Mouse (Mus musculus) olfactory bulb, adult 2 months (tissue): ENCODE results near the gene Ankrd52. TPM values are rescaled to one million over a fixed set of nuclear protein-coding genes. Genes with fewer than 3 reads are reported as not detected.

Experiments used
- H3K27ac ChIP-seq: fragments of 200-500 bp; 2 replicates; pipeline ENCODE4 v1.5.1; 2012; ENCODE audit warnings: low read depth, low read length; ENCODE audit not compliant: insufficient read depth
- H3K4me1 ChIP-seq: fragments of 200-500 bp; 2 replicates; pipeline ENCODE4 v1.6.1; 2012; ENCODE audit warnings: low read length; ENCODE audit not compliant: control insufficient read depth, insufficient read depth
- H3K4me3 ChIP-seq: fragments of 200-500 bp; 2 replicates; pipeline ENCODE4 v1.5.1; 2012; ENCODE audit warnings: mild to moderate bottlenecking, low read depth, low read length, moderate library complexity; ENCODE audit not compliant: insufficient read depth
- CTCF ChIP-seq: fragments of 200-500 bp; IDR thresholded peaks from 2 replicates; pipeline ENCODE4 v1.5.1; 2012; ENCODE audit warnings: low read depth, mild to moderate bottlenecking, low read length, moderate library complexity; ENCODE audit not compliant: insufficient read depth
- POLR2A ChIP-seq: fragments of 200-500 bp; IDR thresholded peaks from 2 replicates; pipeline ENCODE4 v1.6.1; 2012; ENCODE audit warnings: mild to moderate bottlenecking, low read depth, low read length, moderate library complexity; ENCODE audit not compliant: insufficient read depth
- WGBS: fragments of 180-500 bp; shearing (Covaris S2); methylation state at CpG from one replicate; pipeline ENCODE4 v1.1.7; 2018; 5-methylcytosine and 5-hydroxymethylcytosine counted together
- polyA plus RNA-seq: library from polyadenylated mRNA; stranded (reverse); fragments of >200 nt; gene quantifications from 2 replicates; pipeline ENCODE4 v1.2.4, GENCODE M21; 2012; ENCODE audit warnings: low replicate concordance; ENCODE audit not compliant: missing spikeins, insufficient read depth, insufficient read length

The Ankrd52 gene
- polyA plus RNA-seq, 1 experiment: not detected

- TF ChIP-seq CTCF: no peak
- no peak for TF ChIP-seq POLR2A
- WGBS: 41% methylated on average over 10 of the region's 10 CpGs
These were observed 63.5 kb downstream of the Ankrd52 start for GRCm38 (mm10) chr10:128440407-128440806.

GRCm38 (mm10) chr10:128441324-128442119, 64.6 kb downstream of the Ankrd52 start:
- 71% methylated on average over 10 of the region's 10 CpGs for WGBS

More at GRCm38 (mm10) chr10:128440407-128440806, 63.5 kb downstream of the Ankrd52 start:
- Histone ChIP-seq H3K4me1 (peaks cover 15% of the 10 kb centered on the region), H3K4me3 (no peak overlapping the region), H3K27ac (no peak overlapping the region)

GRCm38 (mm10) chr10:128442718-128443117, 65.8 kb downstream of the Ankrd52 start:
- 56% methylated on average over 1 of the region's 1 CpGs for WGBS
- Histone ChIP-seq H3K27ac (no peak overlapping the region), H3K4me3 (no peak overlapping the region), H3K4me1 (peaks cover 14% of the 10 kb centered on the region)
- no peak for TF ChIP-seq CTCF
- TF ChIP-seq POLR2A: no peak

More at GRCm38 (mm10) chr10:128441324-128442119, 64.6 kb downstream of the Ankrd52 start:
- Histone ChIP-seq H3K4me3 (no peak overlapping the region), H3K27ac (no peak overlapping the region; the same call in 1 of the 2 replicates), H3K4me1 (peaks cover 14% of the 10 kb centered on the region)
- TF ChIP-seq CTCF (no peak), POLR2A (no peak)

GRCm38 (mm10) chr10:128444354-128444753, 67.4 kb downstream of the Ankrd52 start:
- Histone ChIP-seq H3K4me3 (no peak overlapping the region), H3K27ac (no peak overlapping the region), H3K4me1 (peaks cover 1% of the 10 kb centered on the region; the same call in 1 of the 2 replicates)
- TF ChIP-seq CTCF (no peak), POLR2A (no peak)
- WGBS: 49% methylated on average over 6 of the region's 6 CpGs

GRCm38 (mm10) chr10:128445407-128445806, 68.5 kb downstream of the Ankrd52 start:
- TF ChIP-seq CTCF (no peak), POLR2A (no peak)
- Histone ChIP-seq H3K27ac (no peak overlapping the region), H3K4me1 (no peaks in the 10 kb centered on the region), H3K4me3 (no peak overlapping the region)
- WGBS: 53% methylated on average over 4 of the region's 4 CpGs

GRCm38 (mm10) chr10:128451014-128451413, 74.1 kb downstream of the Ankrd52 start:
- H3K4me1 ChIP-seq: no peaks in the 10 kb centered on the region
- H3K4me3 ChIP-seq: no peak overlapping the region
- TF ChIP-seq CTCF (no peak), POLR2A (no peak)
- WGBS: 77% methylated on average over 6 of the region's 6 CpGs
- no peak overlapping the region for H3K27ac ChIP-seq

GRCm38 (mm10) chr10:128454471-128454870, 77.6 kb downstream of the Ankrd52 start:
- H3K27ac ChIP-seq: no peak overlapping the region
- WGBS: 83% methylated on average over 3 of the region's 3 CpGs
- H3K4me3 ChIP-seq: no peak overlapping the region
- TF ChIP-seq CTCF: no peak
- no peak for TF ChIP-seq POLR2A
- no peaks in the 10 kb centered on the region for H3K4me1 ChIP-seq

- TF ChIP-seq CTCF (0 out of 2 replicates have a peak, but pooled peaks have one; percentile 24), POLR2A (no peak)
- Histone ChIP-seq H3K27ac (no peak overlapping the region), H3K4me1 (peaks cover under 1% of the 10 kb centered on the region; the same call in 1 of the 2 replicates), H3K4me3 (no peak overlapping the region)
- WGBS: 1% methylated on average over 6 of the region's 6 CpGs
These were observed 78.4 kb downstream of the Ankrd52 start for GRCm38 (mm10) chr10:128455280-128455679.

- Histone ChIP-seq H3K27ac (no peak overlapping the region), H3K4me1 (peaks cover 7% of the 10 kb centered on the region), H3K4me3 (no peak overlapping the region)
- TF ChIP-seq CTCF: no peak
- WGBS: 93% methylated on average over 6 of the region's 6 CpGs
These were observed 80.8 kb downstream of the Ankrd52 start for GRCm38 (mm10) chr10:128457676-128458075.

Other genes starting within 250 kb of the Ankrd52 start
- not detected in 2 replicates for gene Rbms2, start 196.8 kb upstream of the Ankrd52 start, polyA plus RNA-seq
- not detected in 2 replicates for gene Gls2, start 182.7 kb upstream of the Ankrd52 start, polyA plus RNA-seq
- not detected in 2 replicates for gene Spryd4, start 165.3 kb upstream of the Ankrd52 start, polyA plus RNA-seq
- gene Mip, start 151.3 kb upstream of the Ankrd52 start, polyA plus RNA-seq: not detected in 2 replicates
- gene Timeless, start 145.1 kb upstream of the Ankrd52 start, polyA plus RNA-seq: not detected in 2 replicates
- gene Apon, start 123.0 kb upstream of the Ankrd52 start, polyA plus RNA-seq: not detected in 2 replicates
- gene Apof, start 108.4 kb upstream of the Ankrd52 start, polyA plus RNA-seq: not detected in 2 replicates
- not detected in 2 replicates for gene Stat2, start 106.6 kb upstream of the Ankrd52 start, polyA plus RNA-seq
- not detected in 2 replicates for gene Il23a, start 78.4 kb upstream of the Ankrd52 start, polyA plus RNA-seq
- not detected in 2 replicates for gene Pan2, start 73.8 kb upstream of the Ankrd52 start, polyA plus RNA-seq
- gene Cnpy2, start 54.7 kb upstream of the Ankrd52 start, polyA plus RNA-seq: not detected in 2 replicates
- gene Cs, start 39.4 kb upstream of the Ankrd52 start, polyA plus RNA-seq: 262 TPM in 1 of 2 replicates, not detected in the other
- gene Coq10a, start 8.1 kb upstream of the Ankrd52 start, polyA plus RNA-seq: not detected in 2 replicates
- gene Slc39a5, start 24.1 kb downstream of the Ankrd52 start, polyA plus RNA-seq: not detected in 2 replicates
- gene Nabp2, start 34.4 kb downstream of the Ankrd52 start, polyA plus RNA-seq: not detected in 2 replicates
- 155 TPM in 1 of 2 replicates, not detected in the other for gene Rnf41, start 34.5 kb downstream of the Ankrd52 start, polyA plus RNA-seq
- gene Smarcc2, start 82.1 kb downstream of the Ankrd52 start, polyA plus RNA-seq: 236 and 251 TPM in 2 replicates
- not detected in 2 replicates for gene Myl6, start 117.0 kb downstream of the Ankrd52 start, polyA plus RNA-seq
- not detected in 2 replicates for gene Myl6b, start 121.6 kb downstream of the Ankrd52 start, polyA plus RNA-seq
- gene Esyt1, start 148.8 kb downstream of the Ankrd52 start, polyA plus RNA-seq: not detected in 2 replicates
- not detected in 2 replicates for gene Zc3h10, start 170.7 kb downstream of the Ankrd52 start, polyA plus RNA-seq
- gene Rpl41, start 172.2 kb downstream of the Ankrd52 start, polyA plus RNA-seq: not detected in 2 replicates
- not detected in 2 replicates for gene Pa2g4, start 188.9 kb downstream of the Ankrd52 start, polyA plus RNA-seq
- gene Erbb3, start 212.5 kb downstream of the Ankrd52 start, polyA plus RNA-seq: not detected in 2 replicates
- gene Rps26, start 249.6 kb downstream of the Ankrd52 start, polyA plus RNA-seq: not detected in 2 replicates